Mouse (Mus musculus) MEL (cell line): ENCODE data around the gene 4930563M21Rik. TPM values are rescaled to one million over a fixed set of nuclear protein-coding genes. Genes with fewer than 3 reads are reported as not detected.
A peak's percentile ranks its signal among the peaks of the same experiment; 100 is the strongest.

Experiments
- DNase-seq: peaks from one replicate; pipeline ENCODE4 v3.0.0; 2011; ENCODE audit warnings: low read depth, low spot score
- H3K27ac ChIP-seq: 2 replicates; pipeline ENCODE4 v1.5.1; 2012; ENCODE audit warnings: low read depth, mild to moderate bottlenecking, control low read depth, low read length, moderate library complexity; ENCODE audit not compliant: control insufficient read depth
- H3K27me3 ChIP-seq, 2 experiments: fragments of 150-350 bp in 1 of 2; sonication (generic) in 1 of 2; 2 replicates each; pipeline ENCODE4 v1.6.1; 2012; ENCODE audit warnings: low read length in 2 of 2, mild to moderate bottlenecking in 2 of 2, improper control_type of control experiment in 1 of 2, moderate library complexity in 1 of 2; ENCODE audit not compliant: insufficient read depth in 2 of 2, control insufficient read depth in 1 of 2
- H3K36me3 ChIP-seq, 2 experiments: 2 replicates each; pipeline ENCODE4 v1.6.1; 2012 to 2014; ENCODE audit warnings: low read length in 2 of 2, improper control_type of control experiment in 1 of 2, inconsistent platforms in 1 of 2, mild to moderate bottlenecking in 1 of 2; ENCODE audit not compliant: insufficient read depth in 2 of 2, control insufficient read depth in 1 of 2
- H3K4me1 ChIP-seq, 2 experiments: fragments of 150-350 bp in 1 of 2; sonication (generic) in 1 of 2; 2 replicates each; pipeline ENCODE4 v1.6.1; 2012; ENCODE audit warnings: low read length in 2 of 2, improper control_type of control experiment in 1 of 2, mild to moderate bottlenecking in 1 of 2; ENCODE audit not compliant: insufficient read depth in 2 of 2, control insufficient read depth in 1 of 2
- H3K4me3 ChIP-seq, 2 experiments: fragments of 150-350 bp in 1 of 2; sonication (generic) in 1 of 2; 2 replicates each; pipeline ENCODE4 v1.5.1; 2012; ENCODE audit warnings: low read depth in 2 of 2, low read length in 2 of 2, mild to moderate bottlenecking in 2 of 2, moderate library complexity in 2 of 2, control low read depth in 1 of 2, improper control_type of control experiment in 1 of 2; ENCODE audit not compliant: control insufficient read depth in 1 of 2, insufficient read depth in 1 of 2
- H3K79me2 ChIP-seq: 2 replicates; pipeline ENCODE4 v1.6.1; 2012; ENCODE audit warnings: mild to moderate bottlenecking, low read length, moderate library complexity; ENCODE audit not compliant: control insufficient read depth, poor library complexity, insufficient read depth
- H3K9ac ChIP-seq: 2 replicates; pipeline ENCODE4 v1.6.1; 2012; ENCODE audit warnings: low read depth, mild to moderate bottlenecking, control low read depth, low read length, moderate library complexity; ENCODE audit not compliant: control insufficient read depth, poor library complexity, severe bottlenecking
- H3K9me3 ChIP-seq: fragments of 150-350 bp; sonication (generic); replicated peaks from 2 replicates; pipeline ENCODE4 v1.6.1; 2012; ENCODE audit warnings: mild to moderate bottlenecking, low read length, improper control_type of control experiment, moderate library complexity; ENCODE audit not compliant: insufficient read depth
- CHD2 ChIP-seq: IDR thresholded peaks from 2 replicates; pipeline ENCODE4 v1.6.1; 2011; ENCODE audit warnings: low read length, improper control_type of control experiment
- CTCF ChIP-seq, 3 experiments: IDR thresholded peaks in 2 of 3; conservative IDR thresholded peaks in 1 of 3; 2 replicates each; pipeline ENCODE4 v1.5.1; 2011 to 2012; ENCODE audit warnings: low read length in 3 of 3, low read depth in 2 of 3, mild to moderate bottlenecking in 2 of 3, improper control_type of control experiment in 1 of 3, inconsistent platforms in 1 of 3, mixed read lengths in 1 of 3, moderate library complexity in 1 of 3; ENCODE audit not compliant: control insufficient read depth in 1 of 3, insufficient read depth in 1 of 3, poor library complexity in 1 of 3, severe bottlenecking in 1 of 3
- E2F4 ChIP-seq: IDR thresholded peaks from 2 replicates; pipeline ENCODE4 v1.6.1; 2011; ENCODE audit warnings: low read depth, low read length, improper control_type of control experiment, borderline replicate concordance
- EP300 ChIP-seq, 2 experiments: IDR thresholded peaks; 2 replicates each; pipeline ENCODE4 v1.6.1; 2011; ENCODE audit warnings: improper control_type of control experiment in 2 of 2, low read length in 2 of 2, low read depth in 1 of 2, mild to moderate bottlenecking in 1 of 2
- GATA1 ChIP-seq: IDR thresholded peaks from 2 replicates; pipeline ENCODE4 v1.6.1; 2011; ENCODE audit warnings: low read depth, low read length, improper control_type of control experiment
- JUND ChIP-seq: IDR thresholded peaks from 2 replicates; pipeline ENCODE4 v1.6.1; 2011; ENCODE audit warnings: low read depth, mild to moderate bottlenecking, improper control_type of control experiment, low read length
- MAFK ChIP-seq: IDR thresholded peaks from 2 replicates; pipeline ENCODE4 v1.6.1; 2011; ENCODE audit warnings: low read depth, mild to moderate bottlenecking, low read length, improper control_type of control experiment, borderline replicate concordance
- MAX ChIP-seq: IDR thresholded peaks from 2 replicates; pipeline ENCODE4 v1.6.1; 2011; ENCODE audit warnings: low read length, improper control_type of control experiment
- MAZ ChIP-seq: IDR thresholded peaks from 2 replicates; pipeline ENCODE4 v1.6.1; 2012; ENCODE audit warnings: low read depth, mild to moderate bottlenecking, inconsistent platforms, low read length, improper control_type of control experiment
- MEF2A ChIP-seq: IDR thresholded peaks from 2 replicates; pipeline ENCODE4 v1.6.1; 2014; ENCODE audit warnings: low read depth, mild to moderate bottlenecking, inconsistent platforms, low read length, improper control_type of control experiment; ENCODE audit not compliant: poor library complexity, insufficient replicate concordance, severe bottlenecking; ENCODE audit errors: extremely low read depth
- MYB ChIP-seq: IDR thresholded peaks from 2 replicates; pipeline ENCODE4 v1.6.1; 2011; ENCODE audit warnings: mild to moderate bottlenecking, low read depth, low read length, improper control_type of control experiment
- POLR2AphosphoS5 ChIP-seq: IDR thresholded peaks from 2 replicates; pipeline ENCODE4 v1.6.1; 2012; ENCODE audit warnings: low read depth, borderline replicate concordance, mild to moderate bottlenecking, inconsistent platforms, low read length, moderate library complexity, mixed read lengths
- RAD21 ChIP-seq: IDR thresholded peaks from 2 replicates; pipeline ENCODE4 v1.6.1; 2011; ENCODE audit warnings: mild to moderate bottlenecking, low read depth, low read length, improper control_type of control experiment
- RCOR1 ChIP-seq: IDR thresholded peaks from 2 replicates; pipeline ENCODE4 v1.6.1; 2012; ENCODE audit warnings: low read depth, mild to moderate bottlenecking, inconsistent platforms, low read length, improper control_type of control experiment
- SIN3A ChIP-seq: IDR thresholded peaks from 2 replicates; pipeline ENCODE4 v1.6.1; 2012; ENCODE audit warnings: low read length, improper control_type of control experiment, inconsistent platforms
- TAL1 ChIP-seq: IDR thresholded peaks from 2 replicates; pipeline ENCODE4 v1.6.1; 2012; ENCODE audit warnings: mild to moderate bottlenecking, inconsistent platforms, low read length, moderate library complexity, mixed read lengths
- UBTF ChIP-seq: IDR thresholded peaks from 2 replicates; pipeline ENCODE4 v1.6.1; 2012; ENCODE audit warnings: low read depth, mild to moderate bottlenecking, inconsistent platforms, low read length, improper control_type of control experiment, moderate library complexity, borderline replicate concordance; ENCODE audit not compliant: insufficient read depth
- USF1 ChIP-seq: IDR thresholded peaks from 2 replicates; pipeline ENCODE4 v1.6.1; 2014; ENCODE audit warnings: low read depth, mild to moderate bottlenecking, inconsistent platforms, low read length, improper control_type of control experiment, moderate library complexity
- USF2 ChIP-seq, 2 experiments: IDR thresholded peaks; 2 replicates each; pipeline ENCODE4 v1.6.1; 2011 to 2012; ENCODE audit warnings: improper control_type of control experiment in 2 of 2, low read length in 2 of 2, borderline replicate concordance in 1 of 2, inconsistent platforms in 1 of 2, low read depth in 1 of 2, mild to moderate bottlenecking in 1 of 2; ENCODE audit not compliant: insufficient read depth in 1 of 2
- ZC3H11A ChIP-seq: IDR thresholded peaks from 2 replicates; pipeline ENCODE4 v1.6.1; 2012; ENCODE audit warnings: low read depth, mild to moderate bottlenecking, inconsistent platforms, low read length, improper control_type of control experiment
- ZKSCAN1 ChIP-seq: IDR thresholded peaks from 2 replicates; pipeline ENCODE4 v1.6.1; 2012; ENCODE audit warnings: low read depth, mild to moderate bottlenecking, inconsistent platforms, low read length, improper control_type of control experiment, moderate library complexity
- polyA plus RNA-seq, 2 experiments: library from polyadenylated mRNA; stranded (reverse) in 1 of 2; unstranded in 1 of 2; fragments of >175 nt in 1 of 2; fragments of >200 nt in 1 of 2; gene quantifications; 2 replicates each; pipeline versions ENCODE4 v1.2.1 to v1.2.4; 2012; ENCODE audit warnings: low replicate concordance in 2 of 2, low read depth in 1 of 2; ENCODE audit not compliant: insufficient read length in 2 of 2, insufficient read depth in 1 of 2, missing spikeins in 1 of 2
- total RNA-seq: library from RNA; depleted of rRNA; stranded (reverse); fragments of 300-350 nt; gene quantifications from 2 replicates; pipeline ENCODE4 v1.2.3, GENCODE M21; 2012

Gene 4930563M21Rik
- total and polyA plus RNA-seq, 3 experiments: not detected

GRCm38 (mm10) chr9:55946819-55947218 lies 63.5 kb downstream of the 4930563M21Rik start (continued):
- TF ChIP-seq MEF2A: no peak
- no peak for TF ChIP-seq CHD2
- no peak for TF ChIP-seq UBTF

DNA sequence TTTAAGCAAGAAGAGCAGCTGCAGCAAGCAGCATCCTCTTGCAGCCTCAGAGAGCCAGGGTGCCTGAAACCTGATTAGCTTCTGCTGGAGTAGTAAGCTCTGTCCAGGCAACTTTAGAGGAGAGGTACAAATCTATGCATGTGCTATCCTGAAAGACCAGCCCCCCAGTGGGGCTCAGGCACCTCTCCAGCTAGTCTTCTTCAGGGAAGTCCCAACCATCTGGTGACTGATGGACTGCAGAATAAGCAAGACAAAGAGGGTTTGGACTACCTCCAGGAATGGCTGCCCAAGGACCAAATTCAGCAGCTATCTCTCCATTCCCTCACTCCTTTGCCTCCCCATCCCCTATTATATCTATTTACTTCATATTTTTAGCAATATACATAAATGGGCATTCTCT lies 69.0 kb downstream of the 4930563M21Rik start:
- H3K9ac ChIP-seq: no peak overlapping the region
- no peak overlapping the region for H3K4me3 ChIP-seq
- TF ChIP-seq RCOR1: no peak
- no peak for TF ChIP-seq RAD21
- TF ChIP-seq MAZ: no peak
- TF ChIP-seq UBTF: no peak
- no peak for TF ChIP-seq CHD2
- no peak for TF ChIP-seq JUND
- no peak for TF ChIP-seq TAL1
- no peak for TF ChIP-seq EP300 (IDR thresholded peaks at IDR 0.05; ENCODE audit: low read depth in 1 of 2, low read length in 2 of 2)
- no peak for TF ChIP-seq GATA1
- TF ChIP-seq MAX: no peak

DNA sequence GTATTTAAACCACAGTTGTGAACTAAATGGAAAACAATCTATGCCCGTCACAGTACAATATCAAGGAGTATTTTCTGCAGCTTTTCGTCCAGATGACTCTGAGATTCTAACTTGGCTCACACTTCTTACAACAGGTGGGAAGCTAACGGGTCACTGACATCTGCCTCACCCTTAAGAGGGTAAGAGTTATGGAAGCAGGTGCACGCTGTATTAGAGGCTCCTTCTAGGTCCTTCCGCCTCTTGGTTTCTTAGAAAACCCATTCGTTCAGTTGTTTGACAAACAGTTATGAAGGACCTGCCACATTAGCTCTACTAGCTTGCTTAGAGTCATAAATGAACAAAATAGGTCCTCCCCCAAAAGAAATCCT lies 71.7 kb downstream of the 4930563M21Rik start:
- no peak for TF ChIP-seq USF1
- no peak for TF ChIP-seq POLR2AphosphoS5
- TF ChIP-seq TAL1: no peak
- TF ChIP-seq ZKSCAN1: no peak
- no peak for TF ChIP-seq ZC3H11A
- TF ChIP-seq RCOR1: no peak
- no peak for TF ChIP-seq CTCF (IDR thresholded peaks at IDR 0.05 in 2 of 3, conservative IDR thresholded peaks at IDR 0.05 in 1 of 3; ENCODE audit: control insufficient read depth in 1 of 3, insufficient read depth in 1 of 3, low read depth in 2 of 3, low read length in 3 of 3, poor library complexity in 1 of 3, severe bottlenecking in 1 of 3)
- TF ChIP-seq MAX: no peak
- TF ChIP-seq MEF2A: no peak
- no peak for TF ChIP-seq MAFK
- TF ChIP-seq JUND: no peak
- TF ChIP-seq SIN3A: no peak
- no peak for TF ChIP-seq E2F4
- no peak for TF ChIP-seq USF2 (IDR thresholded peaks at IDR 0.05; ENCODE audit: borderline replicate concordance in 1 of 2, insufficient read depth in 1 of 2, low read depth in 1 of 2, low read length in 2 of 2)
- TF ChIP-seq MYB: no peak
- Histone ChIP-seq H3K4me1 (peaks cover 0 to 7% of the 10 kb centered on the region in 2 experiments; a peak in 1 of 4 replicates), H3K27me3 (no peaks in the 10 kb centered on the region), H3K9ac (peak overlapping the region; percentile 57), H3K9me3 (no peaks in the 10 kb centered on the region), H3K27ac (no peak overlapping the region), H3K79me2 (peaks cover 3% of the 10 kb centered on the region; the same call in 1 of the 2 replicates), H3K36me3 (peaks cover 0 to 15% of the 10 kb centered on the region in 2 experiments; a peak in 2 of 4 replicates), H3K4me3 (peak overlapping the region; percentile 60 to 98)
- DNase-seq: no peak

More for the DNA sequence above, 69.0 kb downstream of the 4930563M21Rik start:
- peaks cover 0 to 15% of the 10 kb centered on the region in 2 experiments; a peak in 2 of 4 replicates for H3K36me3 ChIP-seq
- no peak overlapping the region for H3K27ac ChIP-seq
- H3K9me3 ChIP-seq: no peaks in the 10 kb centered on the region
- H3K79me2 ChIP-seq: peaks cover 3% of the 10 kb centered on the region; the same call in 1 of the 2 replicates
- H3K27me3 ChIP-seq: no peaks in the 10 kb centered on the region
- DNase-seq: no peak
- H3K4me1 ChIP-seq: peaks cover 0 to 7% of the 10 kb centered on the region in 2 experiments; a peak in 1 of 4 replicates
